8 mouse cellular contexts compared by ENCODE assay signal in genomic region chr5:114130211-114130605, GRCm38 (mm10). TPM values are rescaled to one million over a fixed set of nuclear protein-coding genes. Genes with fewer than 3 reads are reported as not detected.
DNase-seq lines count a peak whose midpoint lies in the region; ATAC-seq and TF ChIP-seq lines count a peak whose summit lies in the region.

TSS of gene Ung (plus strand) at chr5:114130386.

- TF ChIP-seq EP300 in stomach, postnatal 0 days (optimal IDR thresholded peaks at IDR 0.05), result no peak

- ATAC-seq in common myeloid progenitor, adult 5-6 weeks (replicated peaks; ENCODE audit: low read depth, poor library complexity, severe bottlenecking), result no peak
- ATAC-seq in heart, embryonic 12.5 days (ENCODE audit: insufficient number of reproducible peaks, low FRiP score), result peak; percentile 44; the same call in 1 of the 2 replicates
- peak; percentile 20; the same call in 1 of the 2 replicates for ATAC-seq in kidney, postnatal 0 days (replicated peaks; ENCODE audit: low FRiP score, low read depth)
- ATAC-seq in stomach, postnatal 0 days (ENCODE audit: low FRiP score, low TSS enrichment), result no peak

- H3K27me3 ChIP-seq in heart, embryonic 12.5 days (replicated peaks), result no peaks in the 10 kb centered on the region
- H3K27me3 ChIP-seq in kidney, postnatal 0 days (ENCODE audit: insufficient read depth, low read length), result no peaks in the 10 kb centered on the region
- no peaks in the 10 kb centered on the region for H3K27me3 ChIP-seq in stomach, postnatal 0 days (ENCODE audit: control insufficient read depth, insufficient read depth, low read length)

- no peak for TF ChIP-seq CTCF in kidney, postnatal 0 days (IDR thresholded peaks at IDR 0.05; ENCODE audit: low read depth)
- no peak for TF ChIP-seq CTCF in stomach, postnatal 0 days (IDR thresholded peaks at IDR 0.05; ENCODE audit: low read depth)

- H3K36me3 ChIP-seq in heart, embryonic 12.5 days, result peaks cover 14% of the 10 kb centered on the region
- H3K36me3 ChIP-seq in kidney, postnatal 0 days (ENCODE audit: insufficient read depth, low read length), result no peaks in the 10 kb centered on the region
- H3K36me3 ChIP-seq in stomach, postnatal 0 days (ENCODE audit: control insufficient read depth, insufficient read depth, low read length), result no peaks in the 10 kb centered on the region

- peaks cover 45% of the 10 kb centered on the region for H3K4me1 ChIP-seq in heart, embryonic 12.5 days (replicated peaks)
- H3K4me1 ChIP-seq in kidney, postnatal 0 days (replicated peaks; ENCODE audit: insufficient read depth, low read length), result peaks cover 6% of the 10 kb centered on the region; the same call in 1 of the 2 replicates
- peaks cover 5% of the 10 kb centered on the region; the same call in 1 of the 2 replicates for H3K4me1 ChIP-seq in stomach, postnatal 0 days (replicated peaks; ENCODE audit: control insufficient read depth, insufficient read depth)

- DNase-seq in urinary bladder, postnatal 25 days (ENCODE audit: low spot score), result peak; percentile 60
- no peak for DNase-seq in urinary bladder, postnatal 36 days (ENCODE audit: low spot score in 2 of 2)
- peak; percentile 32 for DNase-seq in kidney, postnatal 0 days (ENCODE audit: low spot score)
- peak; percentile 58 to 63 for DNase-seq in lung, postnatal 4 days
- peak; percentile 54 for DNase-seq in stomach, postnatal 0 days (ENCODE audit: low spot score)
- DNase-seq in right cerebral cortex, adult 2 months (ENCODE audit: low spot score in 2 of 2), result no peak

- H3K9ac ChIP-seq in heart, embryonic 12.5 days, result peak within 1 kb of the TSS; percentile 79
- peak within 1 kb of the TSS; percentile 70 for H3K9ac ChIP-seq in kidney, postnatal 0 days (ENCODE audit: low read depth, low read length)
- H3K9ac ChIP-seq in stomach, postnatal 0 days (ENCODE audit: low read length), result peak within 1 kb of the TSS; percentile 61

- 1% methylated on average over 29 of the region's 29 CpGs for WGBS in heart, embryonic 12.5 days
- WGBS in kidney, postnatal 0 days, result 2% methylated on average over 24 of the region's 29 CpGs
- WGBS in stomach, postnatal 0 days, result 2% methylated on average over 21 of the region's 29 CpGs

- H3K4me2 ChIP-seq in heart, embryonic 12.5 days, result peak within 1 kb of the TSS; percentile 97
- H3K4me2 ChIP-seq in kidney, postnatal 0 days (ENCODE audit: low read length), result peak within 1 kb of the TSS; percentile 99
- peak within 1 kb of the TSS; percentile 100 for H3K4me2 ChIP-seq in stomach, postnatal 0 days (replicated peaks; ENCODE audit: low read depth)

- H3K9me3 ChIP-seq in heart, embryonic 12.5 days (replicated peaks), result no peaks in the 10 kb centered on the region
- H3K9me3 ChIP-seq in kidney, postnatal 0 days (replicated peaks; ENCODE audit: low read length), result no peaks in the 10 kb centered on the region
- H3K9me3 ChIP-seq in stomach, postnatal 0 days (ENCODE audit: control insufficient read depth, low read length), result no peaks in the 10 kb centered on the region

- peak within 1 kb of the TSS; percentile 75 for H3K27ac ChIP-seq in heart, embryonic 12.5 days (ENCODE audit: poor library complexity, severe bottlenecking)
- H3K27ac ChIP-seq in kidney, postnatal 0 days, result peak within 1 kb of the TSS; percentile 79
- H3K27ac ChIP-seq in stomach, postnatal 0 days (replicated peaks), result peak within 1 kb of the TSS; percentile 87

- peak within 1 kb of the TSS; percentile 78 for H3K4me3 ChIP-seq in heart, embryonic 12.5 days
- peak within 1 kb of the TSS; percentile 68 for H3K4me3 ChIP-seq in kidney, postnatal 0 days (replicated peaks; ENCODE audit: low read depth, low read length)
- peak within 1 kb of the TSS; percentile 58 for H3K4me3 ChIP-seq in stomach, postnatal 0 days (ENCODE audit: low read depth, low read length)

RNA-seq across cellular contexts. Expression of gene Ung, which starts in this region (rescaled TPM):
- total RNA-seq in common myeloid progenitor, adult 5-6 weeks (2017), result 27.6 and 35.1 TPM in 2 replicates
- polyA plus RNA-seq in heart, embryonic 12.5 days (2016; fragmentation: Nextera tagmentation; extraction: Ambion mirVana), result 60.6 and 60.7 TPM in 2 replicates
- 31.1 and 34.6 TPM in 2 replicates for polyA plus RNA-seq in kidney, postnatal 0 days (2015; fragmentation: Nextera tagmentation; extraction: Ambion mirVana)
- 15.1 and 16.2 TPM in 2 replicates for polyA plus RNA-seq in stomach, postnatal 0 days (2015; fragmentation: Nextera tagmentation; extraction: Ambion mirVana)

Comparison
In these comparisons a context has a peak if more than half of its experiments do, and no peak if none do; other contexts are left out.
1. DNase-seq: peak in urinary bladder, postnatal 25 days (single experiment), kidney, postnatal 0 days (single experiment), lung, postnatal 4 days (2 of 2) and stomach, postnatal 0 days (single experiment); none in urinary bladder, postnatal 36 days (0 of 2) and right cerebral cortex, adult 2 months (0 of 2).
2. ATAC-seq: peak in heart, embryonic 12.5 days (single experiment) and kidney, postnatal 0 days (single experiment); none in common myeloid progenitor, adult 5-6 weeks (single experiment) and stomach, postnatal 0 days (single experiment).
3. Peak in every context shown above with its lines, with median percentiles within 50 percentile points of each other: H3K27ac ChIP-seq, H3K4me2 ChIP-seq, H3K4me3 ChIP-seq and H3K9ac ChIP-seq.